Mouse (Mus musculus): ENCODE measurements around the gene Slc28a1. TPM values are rescaled to one million over a fixed set of nuclear protein-coding genes. Genes with fewer than 3 reads are reported as not detected.

The Slc28a1 gene
- polyA plus RNA-seq, 1 experiment from 2014 or later: not detected

- WGBS: 81% methylated on average over 1 of the region's 1 CpGs
- Histone ChIP-seq H3K27me3 (peaks cover 56% of the 10 kb centered on the region), H3K4me1 (replicated peaks) (peaks cover 25% of the 10 kb centered on the region), H3K27ac (replicated peaks) (no peak overlapping the region), H3K9me3 (no peaks in the 10 kb centered on the region), H3K4me2 (no peak overlapping the region), H3K9ac (no peak overlapping the region), H3K36me3 (no peaks in the 10 kb centered on the region), H3K4me3 (no peak overlapping the region)
- no peak for ATAC-seq (ENCODE audit: low FRiP score, low read depth)
Observed at GRCm38 (mm10) chr7:81215950-81216349, 101.4 kb downstream of the Slc28a1 start.

GRCm38 (mm10) chr7:81219321-81219720, 104.7 kb downstream of the Slc28a1 start:
- H3K4me1 ChIP-seq (replicated peaks): no peaks in the 10 kb centered on the region
- 55% methylated on average over 7 of the region's 7 CpGs for WGBS
- no peak overlapping the region for H3K9ac ChIP-seq
- no peak for ATAC-seq (ENCODE audit: low FRiP score, low read depth)
- H3K27ac ChIP-seq (replicated peaks): no peak overlapping the region
- H3K36me3 ChIP-seq: no peaks in the 10 kb centered on the region
- H3K27me3 ChIP-seq: peaks cover 25% of the 10 kb centered on the region
- H3K4me2 ChIP-seq: no peak overlapping the region
- H3K9me3 ChIP-seq: no peaks in the 10 kb centered on the region
- no peak overlapping the region for H3K4me3 ChIP-seq

Other genes starting within 250 kb of the Slc28a1 start
- gene Wdr73, start 213.5 kb upstream of the Slc28a1 start, polyA plus RNA-seq (2015; fragmentation: Nextera tagmentation; extraction: Ambion mirVana): 36.2 and 39.8 TPM in 2 replicates
- gene Nmb, start 209.7 kb upstream of the Slc28a1 start, polyA plus RNA-seq (2015; fragmentation: Nextera tagmentation; extraction: Ambion mirVana): 8.3 and 10.2 TPM in 2 replicates
- gene Sec11a, start 167.0 kb upstream of the Slc28a1 start, polyA plus RNA-seq (2015; fragmentation: Nextera tagmentation; extraction: Ambion mirVana): 138 and 163 TPM in 2 replicates
- gene Zfp592, start 121.1 kb upstream of the Slc28a1 start, polyA plus RNA-seq (2015; fragmentation: Nextera tagmentation; extraction: Ambion mirVana): 10.4 and 10.5 TPM in 2 replicates
- 0.17 and 0.18 TPM in 2 replicates for gene Alpk3, start 57.2 kb upstream of the Slc28a1 start, polyA plus RNA-seq (2015; fragmentation: Nextera tagmentation; extraction: Ambion mirVana)
- 1.9 and 2.4 TPM in 2 replicates for gene Pde8a, start 98.8 kb downstream of the Slc28a1 start, polyA plus RNA-seq (2015; fragmentation: Nextera tagmentation; extraction: Ambion mirVana)
- gene Rps17, start 230.5 kb downstream of the Slc28a1 start, polyA plus RNA-seq (2015; fragmentation: Nextera tagmentation; extraction: Ambion mirVana): 710 and 778 TPM in 2 replicates

Data from hindbrain, embryonic 15.5 days (tissue).